Mouse (Mus musculus): ENCODE measurements at regions not wholly inside any gene's neighbourhood (a gene's known extent, or its start where the extent isn't known, plus 50 kb on each side); places are given as distances from the start of the nearest gene placed in this dataset.
"Not testable (repeated sequence)": the region's sequence is repeated elsewhere in the genome, so short reads cannot be mapped to it uniquely, and the experiment has no call there.

- DNase-seq: no peak
These were observed 200.4 kb upstream of the Nhs start for GRCm38 (mm10) chrX:162359767-162360545.

GRCm38 (mm10) chrX:162348341-162348740, 188.8 kb upstream of the Nhs start:
- DNase-seq: no peak

GRCm38 (mm10) chrX:162347886-162348285, 188.4 kb upstream of the Nhs start:
- DNase-seq: no peak

- peak; percentile 30 for DNase-seq
These were observed 186.1 kb upstream of the Nhs start for GRCm38 (mm10) chrX:162345497-162346143.

GRCm38 (mm10) chrX:162332121-162332520, 172.6 kb upstream of the Nhs start:
- DNase-seq: no peak

GRCm38 (mm10) chrX:162307646-162308045, 148.1 kb upstream of the Nhs start:
- DNase-seq: no peak

- DNase-seq: no peak
These were observed 144.6 kb upstream of the Nhs start for GRCm38 (mm10) chrX:162304145-162304544.

GRCm38 (mm10) chrX:162302788-162303187, 143.3 kb upstream of the Nhs start:
- DNase-seq: no peak

GRCm38 (mm10) chrX:162291234-162291633, 131.7 kb upstream of the Nhs start:
- no peak for DNase-seq

GRCm38 (mm10) chrX:162286155-162286554, 126.6 kb upstream of the Nhs start:
- not testable (repeated sequence) for DNase-seq

- DNase-seq: no peak
These were observed 124.7 kb upstream of the Nhs start for GRCm38 (mm10) chrX:162284252-162284651.

- no peak for DNase-seq
These were observed 123.2 kb upstream of the Nhs start for GRCm38 (mm10) chrX:162282690-162283089.

GRCm38 (mm10) chrX:162278834-162279708, 119.5 kb upstream of the Nhs start:
- peak; percentile 6 for DNase-seq

GRCm38 (mm10) chrX:162274581-162274980, 115.1 kb upstream of the Nhs start:
- DNase-seq: no peak

GRCm38 (mm10) chrX:162271189-162271588, 111.7 kb upstream of the Nhs start:
- no peak for DNase-seq

- no peak for DNase-seq
These were observed 109.4 kb upstream of the Nhs start for GRCm38 (mm10) chrX:162268918-162269317.

- no peak for DNase-seq
These were observed 108.6 kb upstream of the Nhs start for GRCm38 (mm10) chrX:162268112-162268511.

GRCm38 (mm10) chrX:162267679-162268078, 108.1 kb upstream of the Nhs start:
- DNase-seq: peak; percentile 10

GRCm38 (mm10) chrX:162266769-162267168, 107.2 kb upstream of the Nhs start:
- DNase-seq: no peak

GRCm38 (mm10) chrX:162257398-162257797, 97.9 kb upstream of the Nhs start:
- no peak for DNase-seq

GRCm38 (mm10) chrX:162255873-162256272, 96.3 kb upstream of the Nhs start:
- no peak for DNase-seq

- no peak for DNase-seq
These were observed 81.8 kb upstream of the Nhs start for GRCm38 (mm10) chrX:162241291-162241690.

GRCm38 (mm10) chrX:162235552-162235951, 76.0 kb upstream of the Nhs start:
- no peak for DNase-seq

Data from adrenal gland, postnatal 25 days (tissue).